Mouse (Mus musculus) myocyte (in vitro differentiated cells): ENCODE data around the gene Uqcrq. TPM values are rescaled to one million over a fixed set of nuclear protein-coding genes. Genes with fewer than 3 reads are reported as not detected.

Experiments
- H3K27me3 ChIP-seq: one replicate; pipeline ENCODE4 v1.6.1; 2011; ENCODE audit not compliant: control insufficient read depth, insufficient read depth, insufficient read length
- H3K36me3 ChIP-seq: one replicate; pipeline ENCODE4 v1.6.1; 2011; ENCODE audit not compliant: control insufficient read depth, insufficient read depth
- H3K4me2 ChIP-seq: one replicate; pipeline ENCODE4 v1.6.1; 2011; ENCODE audit warnings: low read depth, control low read depth
- H3K4me3 ChIP-seq: one replicate; pipeline ENCODE4 v1.5.1; 2011; ENCODE audit warnings: mild to moderate bottlenecking, control low read depth, moderate library complexity
- H3K79me2 ChIP-seq: one replicate; pipeline ENCODE4 v1.6.1; 2011; ENCODE audit not compliant: control insufficient read depth, insufficient read depth
- H3ac ChIP-seq: one replicate; pipeline ENCODE4 v1.6.1; 2011; ENCODE audit not compliant: control insufficient read depth, insufficient read length
- CEBPB ChIP-seq: IDR thresholded peaks from 2 replicates; pipeline ENCODE4 v1.6.1; 2011; ENCODE audit warnings: mild to moderate bottlenecking, moderate library complexity; ENCODE audit not compliant: poor library complexity, insufficient read depth, severe bottlenecking
- E2F4 ChIP-seq: IDR thresholded peaks from one replicate; pipeline ENCODE4 v1.6.1; 2011; ENCODE audit warnings: mild to moderate bottlenecking, control low read depth, moderate library complexity; ENCODE audit not compliant: insufficient read depth
- MAX ChIP-seq: IDR thresholded peaks from one replicate; pipeline ENCODE4 v1.6.1; 2011; ENCODE audit warnings: low read depth, mild to moderate bottlenecking, control low read depth
- MYOD1 ChIP-seq, 3 experiments: IDR thresholded peaks; one replicate each; pipeline ENCODE4 v1.6.1; 2011; ENCODE audit warnings: control low read depth in 2 of 3, low read depth in 2 of 3, mild to moderate bottlenecking in 2 of 3, moderate library complexity in 1 of 3; ENCODE audit not compliant: insufficient read length in 2 of 3, control insufficient read depth in 1 of 3
- MYOG ChIP-seq, 3 experiments: IDR thresholded peaks; one replicate each; pipeline ENCODE4 v1.6.1; 2011; ENCODE audit warnings: control low read depth in 2 of 3, low read depth in 2 of 3, mild to moderate bottlenecking in 2 of 3; ENCODE audit not compliant: insufficient read length in 2 of 3, control insufficient read depth in 1 of 3, insufficient read depth in 1 of 3
- POLR2A ChIP-seq: IDR thresholded peaks from one replicate; pipeline ENCODE4 v1.6.1; 2011; ENCODE audit warnings: low read depth, mild to moderate bottlenecking, control low read depth, moderate library complexity; ENCODE audit not compliant: insufficient read length
- POLR2AphosphoS2 ChIP-seq: IDR thresholded peaks from one replicate; pipeline ENCODE4 v1.6.1; 2011; ENCODE audit warnings: low read depth, control low read depth; ENCODE audit not compliant: insufficient read length
- REST ChIP-seq: IDR thresholded peaks from one replicate; pipeline ENCODE4 v1.6.1; 2011; ENCODE audit warnings: mild to moderate bottlenecking, control low read depth, moderate library complexity; ENCODE audit not compliant: insufficient read depth, insufficient read length
- SRF ChIP-seq: IDR thresholded peaks from one replicate; pipeline ENCODE4 v1.6.1; 2011; ENCODE audit warnings: low read depth; ENCODE audit not compliant: control insufficient read depth, insufficient read length
- TCF12 ChIP-seq: IDR thresholded peaks from one replicate; pipeline ENCODE4 v1.6.1; 2011; ENCODE audit warnings: mild to moderate bottlenecking, control low read depth; ENCODE audit not compliant: poor library complexity, insufficient read depth, severe bottlenecking
- TCF3 ChIP-seq: IDR thresholded peaks from one replicate; pipeline ENCODE4 v1.6.1; 2011; ENCODE audit warnings: low read depth, control low read depth; ENCODE audit not compliant: insufficient read length
- USF1 ChIP-seq: IDR thresholded peaks from one replicate; pipeline ENCODE4 v1.6.1; 2011; ENCODE audit warnings: low read depth, mild to moderate bottlenecking, control low read depth, moderate library complexity
- polyA plus RNA-seq: library from polyadenylated mRNA; unstranded; fragments of >200 nt; fragmentation: generic; extraction: Trizol; gene quantifications from one replicate; pipeline ENCODE4 v1.2.1, GENCODE M21; 2012; ENCODE audit warnings: missing spikeins

Gene Uqcrq
- polyA plus RNA-seq, 1 experiment, result 1,153 TPM

DNA sequence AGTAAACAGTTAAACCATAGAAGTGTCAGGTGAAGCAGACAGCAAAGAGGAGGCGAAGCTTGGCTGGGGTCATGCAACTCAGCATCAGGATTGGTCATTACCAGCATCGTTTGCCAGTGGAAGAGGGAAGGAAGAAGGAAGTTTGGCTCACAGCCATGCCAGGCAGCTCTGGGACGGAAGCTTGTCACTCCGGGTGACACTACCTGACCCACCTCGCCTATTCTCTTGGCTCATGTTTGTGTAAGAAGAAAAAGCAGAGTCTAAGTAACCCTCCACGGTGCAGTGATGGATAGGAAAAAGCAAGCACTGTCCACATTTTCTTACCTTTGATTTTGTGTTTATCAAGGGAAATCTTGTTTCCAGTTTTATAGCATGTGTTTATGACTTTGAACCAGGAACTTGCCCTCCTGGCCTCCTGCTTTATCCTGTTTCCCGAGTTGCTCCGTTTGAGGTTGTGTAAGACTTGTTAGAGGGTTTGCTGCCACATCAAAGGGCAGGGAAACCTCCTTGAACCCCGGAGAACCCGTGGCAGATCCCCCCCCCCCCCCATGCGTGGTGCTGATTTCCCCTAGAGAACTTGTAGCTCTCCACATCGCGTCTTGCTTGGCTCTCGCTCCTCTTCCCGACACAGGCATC, 19.6 kb upstream of the Uqcrq start:
- Histone ChIP-seq H3K27me3 (peaks cover 8% of the 10 kb centered on the region), H3K4me2 (no peak overlapping the region), H3ac (no peak overlapping the region), H3K79me2 (no peaks in the 10 kb centered on the region), H3K36me3 (no peaks in the 10 kb centered on the region), H3K4me3 (no peak overlapping the region)
- TF ChIP-seq TCF3 (no peak), POLR2A (no peak), MYOD1 (IDR thresholded peaks at IDR 0.05; ENCODE audit: control insufficient read depth in 1 of 3, insufficient read length in 2 of 3, low read depth in 2 of 3) (no peak), USF1 (no peak), POLR2AphosphoS2 (no peak), MAX (no peak), MYOG (IDR thresholded peaks at IDR 0.05; ENCODE audit: control insufficient read depth in 1 of 3, insufficient read depth in 1 of 3, insufficient read length in 2 of 3, low read depth in 2 of 3) (no peak), E2F4 (no peak), CEBPB (no peak), TCF12 (no peak), REST (no peak), SRF (no peak)

DNA sequence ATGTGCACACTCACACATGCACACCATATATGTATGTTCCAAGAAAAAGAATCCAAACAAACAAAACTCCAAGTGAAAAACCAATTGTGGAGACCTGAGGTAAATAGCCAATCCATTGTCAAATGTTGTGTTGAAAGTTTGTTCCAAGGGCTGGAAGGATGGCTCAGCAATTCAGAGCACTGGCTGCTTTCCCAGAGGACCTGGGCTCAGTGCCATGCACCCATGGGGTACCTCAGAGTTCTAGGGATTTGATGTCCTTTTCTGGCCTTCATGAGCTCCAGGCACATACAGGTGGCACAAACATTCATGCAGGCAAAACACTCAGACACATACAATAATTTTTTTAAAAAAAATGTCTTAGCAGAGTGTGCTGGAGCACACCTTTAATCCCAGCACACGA, 17.9 kb upstream of the Uqcrq start:
- no peaks in the 10 kb centered on the region for H3K79me2 ChIP-seq
- no peaks in the 10 kb centered on the region for H3K36me3 ChIP-seq
- peaks cover 8% of the 10 kb centered on the region for H3K27me3 ChIP-seq
- no peak overlapping the region for H3ac ChIP-seq
- no peak overlapping the region for H3K4me3 ChIP-seq
- no peak overlapping the region for H3K4me2 ChIP-seq
- TF ChIP-seq E2F4 (no peak), USF1 (no peak), MYOG (IDR thresholded peaks at IDR 0.05; ENCODE audit: control insufficient read depth in 1 of 3, insufficient read depth in 1 of 3, insufficient read length in 2 of 3, low read depth in 2 of 3) (no peak), CEBPB (no peak), REST (no peak), TCF3 (no peak)

DNA sequence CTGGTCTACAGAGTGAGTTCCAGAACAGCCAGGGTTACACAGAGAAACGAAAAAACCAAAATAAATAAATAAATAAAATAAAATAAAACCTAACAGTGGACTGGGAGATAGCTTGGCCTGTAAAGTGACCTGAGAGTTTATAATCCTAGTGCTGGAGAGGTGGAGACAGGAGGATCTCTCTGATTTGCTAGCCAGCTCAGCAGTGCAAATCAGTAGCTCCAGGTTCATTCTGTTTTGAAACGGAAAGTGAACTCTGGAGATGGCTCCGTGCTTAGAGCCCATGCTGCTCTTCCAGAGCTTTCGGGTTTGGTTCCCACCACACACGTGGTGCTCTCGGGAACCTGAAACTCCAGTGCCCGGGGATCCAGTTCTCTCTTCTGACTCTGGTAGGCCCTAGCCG, 17.4 kb upstream of the Uqcrq start:
- Histone ChIP-seq H3K4me3 (no peak overlapping the region), H3K4me2 (no peak overlapping the region), H3ac (no peak overlapping the region), H3K27me3 (peaks cover 8% of the 10 kb centered on the region), H3K79me2 (no peaks in the 10 kb centered on the region), H3K36me3 (no peaks in the 10 kb centered on the region)
- no peak for TF ChIP-seq MYOD1 (IDR thresholded peaks at IDR 0.05; ENCODE audit: control insufficient read depth in 1 of 3, insufficient read length in 2 of 3, low read depth in 2 of 3)
- TF ChIP-seq E2F4, result no peak
- TF ChIP-seq SRF, result no peak
- TF ChIP-seq MYOG (IDR thresholded peaks at IDR 0.05; ENCODE audit: control insufficient read depth in 1 of 3, insufficient read depth in 1 of 3, insufficient read length in 2 of 3, low read depth in 2 of 3), result no peak
- no peak for TF ChIP-seq MAX
- no peak for TF ChIP-seq POLR2AphosphoS2
- TF ChIP-seq REST, result no peak
- TF ChIP-seq POLR2A, result no peak
- TF ChIP-seq CEBPB, result no peak
- TF ChIP-seq USF1, result no peak
- TF ChIP-seq TCF12, result no peak
- TF ChIP-seq TCF3, result no peak

DNA sequence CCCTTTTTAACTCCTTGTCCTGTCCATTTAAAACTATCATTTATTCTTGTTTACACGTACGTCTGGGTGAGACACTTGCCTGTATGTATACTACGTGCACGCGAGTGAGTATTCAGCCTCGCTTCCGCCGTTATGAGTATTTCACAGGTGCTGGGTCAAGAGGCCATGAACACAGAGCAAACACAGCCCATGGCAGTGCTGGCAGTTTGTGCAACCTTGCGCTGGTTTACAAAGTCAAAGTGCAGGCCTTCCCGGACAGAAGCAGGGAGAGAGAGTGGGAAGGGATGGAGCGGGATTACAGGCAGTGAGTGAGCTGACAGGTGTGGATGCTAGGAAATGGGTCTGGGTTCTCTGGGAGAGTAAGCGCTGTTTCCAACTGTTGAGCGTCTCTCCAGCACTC, 15.6 kb upstream of the Uqcrq start:
- peaks cover 8% of the 10 kb centered on the region for H3K27me3 ChIP-seq
- TF ChIP-seq CEBPB (no peak), POLR2AphosphoS2 (no peak), SRF (no peak), MYOG (IDR thresholded peaks at IDR 0.05; ENCODE audit: control insufficient read depth in 1 of 3, insufficient read depth in 1 of 3, insufficient read length in 2 of 3, low read depth in 2 of 3) (no peak)
- H3K4me3 ChIP-seq, result no peak overlapping the region
- H3ac ChIP-seq, result no peak overlapping the region
- H3K36me3 ChIP-seq, result no peaks in the 10 kb centered on the region
- no peak overlapping the region for H3K4me2 ChIP-seq
- H3K79me2 ChIP-seq, result no peaks in the 10 kb centered on the region

DNA sequence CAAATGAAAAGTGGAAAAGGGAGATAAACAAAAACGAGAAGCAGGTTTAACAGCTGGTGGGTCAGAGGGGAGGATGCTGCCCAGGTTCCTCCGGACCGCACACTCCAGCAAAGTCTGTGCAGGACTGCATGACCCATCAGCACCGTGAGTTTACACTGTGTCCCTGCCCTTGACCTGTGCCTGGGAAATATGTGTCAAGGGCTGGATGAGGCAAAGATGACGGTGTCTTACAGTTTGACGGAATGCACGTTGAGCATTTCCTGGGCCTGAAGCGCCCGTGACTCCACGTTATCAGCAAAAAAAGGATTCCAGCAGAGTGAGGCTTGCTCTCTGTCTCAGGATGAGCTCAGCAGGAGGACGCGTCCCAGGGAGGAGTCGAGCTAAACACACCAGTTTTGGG, 14.9 kb upstream of the Uqcrq start:
- Histone ChIP-seq H3K79me2 (no peaks in the 10 kb centered on the region), H3ac (no peak overlapping the region), H3K27me3 (peaks cover 8% of the 10 kb centered on the region), H3K4me3 (no peak overlapping the region), H3K4me2 (no peak overlapping the region), H3K36me3 (no peaks in the 10 kb centered on the region)
- TF ChIP-seq MYOD1 (IDR thresholded peaks at IDR 0.05; ENCODE audit: control insufficient read depth in 1 of 3, insufficient read length in 2 of 3, low read depth in 2 of 3) (no peak), TCF3 (no peak), MYOG (IDR thresholded peaks at IDR 0.05; ENCODE audit: control insufficient read depth in 1 of 3, insufficient read depth in 1 of 3, insufficient read length in 2 of 3, low read depth in 2 of 3) (no peak), CEBPB (no peak), REST (no peak), E2F4 (no peak), POLR2A (no peak)
